Mouse (Mus musculus): ENCODE results near the gene Rxfp2. TPM values are rescaled to one million over a fixed set of nuclear protein-coding genes. Genes with fewer than 3 reads are reported as not detected.
A peak's percentile ranks its signal among the peaks of the same experiment; 100 is the strongest.

Rxfp2 gene
- polyA plus RNA-seq (2015; fragmentation: Nextera tagmentation; extraction: Ambion mirVana), result 0.67 and 0.70 TPM in 2 replicates

GRCm38 (mm10) chr5:150018656-150019055 lies at the start of gene Rxfp2:
Gene Rxfp2, plus strand, starts transcription at chr5:150018675.
- H3K27me3 ChIP-seq (ENCODE audit: control insufficient read depth, insufficient read depth, low read depth, low read length), result no peaks in the 10 kb centered on the region
- H3K4me3 ChIP-seq (ENCODE audit: low read length), result no peak within 1 kb of the TSS
- peaks cover 2% of the 10 kb centered on the region; the same call in 1 of the 2 replicates for H3K9me3 ChIP-seq (ENCODE audit: control insufficient read depth, low read length)
- H3K36me3 ChIP-seq (ENCODE audit: control insufficient read depth, insufficient read depth, low read length), result no peaks in the 10 kb centered on the region
- no peak for ATAC-seq (ENCODE audit: low read depth)
- H3K27ac ChIP-seq (ENCODE audit: low read length), result no peak within 1 kb of the TSS
- H3K4me2 ChIP-seq (ENCODE audit: low read depth, low read length), result no peak within 1 kb of the TSS
- H3K9ac ChIP-seq (ENCODE audit: low read length), result no peak within 1 kb of the TSS
- WGBS, result 43% methylated on average over 19 of the region's 19 CpGs
- no peaks in the 10 kb centered on the region for H3K4me1 ChIP-seq (replicated peaks; ENCODE audit: control insufficient read depth, insufficient read depth, low read length)

- no peak overlapping the region for H3K9ac ChIP-seq (ENCODE audit: low read length)
- no peak overlapping the region for H3K4me2 ChIP-seq (ENCODE audit: low read depth, low read length)
- H3K36me3 ChIP-seq (ENCODE audit: control insufficient read depth, insufficient read depth, low read length), result no peaks in the 10 kb centered on the region
- H3K27ac ChIP-seq (ENCODE audit: low read length), result no peak overlapping the region
- WGBS, result 80% methylated on average over 11 of the region's 11 CpGs
- no peaks in the 10 kb centered on the region for H3K9me3 ChIP-seq (ENCODE audit: control insufficient read depth, low read length)
- H3K4me1 ChIP-seq (replicated peaks; ENCODE audit: control insufficient read depth, insufficient read depth, low read length), result no peaks in the 10 kb centered on the region
- no peak for ATAC-seq (ENCODE audit: low read depth)
- H3K27me3 ChIP-seq (ENCODE audit: control insufficient read depth, insufficient read depth, low read depth, low read length), result no peaks in the 10 kb centered on the region
- H3K4me3 ChIP-seq (ENCODE audit: low read length), result no peak overlapping the region
Observed at GRCm38 (mm10) chr5:149970261-149970660, 48.2 kb upstream of the Rxfp2 start.

- no peak overlapping the region for H3K27ac ChIP-seq (ENCODE audit: low read length)
Observed at GRCm38 (mm10) chr5:149977027-149977426, 41.4 kb upstream of the Rxfp2 start.

GRCm38 (mm10) chr5:149983621-149984020 lies 34.9 kb upstream of the Rxfp2 start:
- 80% methylated on average over 4 of the region's 4 CpGs for WGBS

More at GRCm38 (mm10) chr5:149977027-149977426, 41.4 kb upstream of the Rxfp2 start:
- Histone ChIP-seq H3K4me3 (ENCODE audit: low read length) (no peak overlapping the region), H3K9me3 (ENCODE audit: control insufficient read depth, low read length) (no peaks in the 10 kb centered on the region), H3K4me1 (replicated peaks; ENCODE audit: control insufficient read depth, insufficient read depth, low read length) (no peaks in the 10 kb centered on the region), H3K4me2 (ENCODE audit: low read depth, low read length) (no peak overlapping the region), H3K27me3 (ENCODE audit: control insufficient read depth, insufficient read depth, low read depth, low read length) (no peaks in the 10 kb centered on the region), H3K36me3 (ENCODE audit: control insufficient read depth, insufficient read depth, low read length) (no peaks in the 10 kb centered on the region), H3K9ac (ENCODE audit: low read length) (no peak overlapping the region)
- WGBS, result 68% methylated on average over 2 of the region's 2 CpGs
- no peak for ATAC-seq (ENCODE audit: low read depth)

GRCm38 (mm10) chr5:149994578-149994977 lies 23.9 kb upstream of the Rxfp2 start:
- Histone ChIP-seq H3K9ac (ENCODE audit: low read length) (no peak overlapping the region), H3K4me1 (replicated peaks; ENCODE audit: control insufficient read depth, insufficient read depth, low read length) (no peaks in the 10 kb centered on the region), H3K27ac (ENCODE audit: low read length) (no peak overlapping the region), H3K27me3 (ENCODE audit: control insufficient read depth, insufficient read depth, low read depth, low read length) (no peaks in the 10 kb centered on the region), H3K36me3 (ENCODE audit: control insufficient read depth, insufficient read depth, low read length) (no peaks in the 10 kb centered on the region), H3K9me3 (ENCODE audit: control insufficient read depth, low read length) (0 out of 2 replicates have a peak, but pooled peaks cover 5% of the 10 kb centered on the region), H3K4me2 (ENCODE audit: low read depth, low read length) (no peak overlapping the region), H3K4me3 (ENCODE audit: low read length) (no peak overlapping the region)
- WGBS, result 74% methylated on average over 5 of the region's 5 CpGs
- ATAC-seq (ENCODE audit: low read depth), result no peak

More at GRCm38 (mm10) chr5:149983621-149984020, 34.9 kb upstream of the Rxfp2 start:
- no peak for ATAC-seq (ENCODE audit: low read depth)
- Histone ChIP-seq H3K9me3 (ENCODE audit: control insufficient read depth, low read length) (no peaks in the 10 kb centered on the region), H3K27ac (ENCODE audit: low read length) (no peak overlapping the region), H3K27me3 (ENCODE audit: control insufficient read depth, insufficient read depth, low read depth, low read length) (no peaks in the 10 kb centered on the region), H3K36me3 (ENCODE audit: control insufficient read depth, insufficient read depth, low read length) (no peaks in the 10 kb centered on the region), H3K4me3 (ENCODE audit: low read length) (no peak overlapping the region), H3K4me1 (replicated peaks; ENCODE audit: control insufficient read depth, insufficient read depth, low read length) (no peaks in the 10 kb centered on the region), H3K4me2 (ENCODE audit: low read depth, low read length) (no peak overlapping the region), H3K9ac (ENCODE audit: low read length) (no peak overlapping the region)

- Histone ChIP-seq H3K36me3 (ENCODE audit: control insufficient read depth, insufficient read depth, low read length) (no peaks in the 10 kb centered on the region), H3K27me3 (ENCODE audit: control insufficient read depth, insufficient read depth, low read depth, low read length) (no peaks in the 10 kb centered on the region), H3K9ac (ENCODE audit: low read length) (no peak overlapping the region), H3K9me3 (ENCODE audit: control insufficient read depth, low read length) (0 out of 2 replicates have a peak, but pooled peaks cover 5% of the 10 kb centered on the region), H3K4me3 (ENCODE audit: low read length) (no peak overlapping the region), H3K27ac (ENCODE audit: low read length) (no peak overlapping the region), H3K4me1 (replicated peaks; ENCODE audit: control insufficient read depth, insufficient read depth, low read length) (no peaks in the 10 kb centered on the region), H3K4me2 (ENCODE audit: low read depth, low read length) (no peak overlapping the region)
- 92% methylated on average over 4 of the region's 4 CpGs for WGBS
- no peak for ATAC-seq (ENCODE audit: low read depth)
Observed at GRCm38 (mm10) chr5:149996614-149997013, 21.9 kb upstream of the Rxfp2 start.

- H3K36me3 ChIP-seq (ENCODE audit: control insufficient read depth, insufficient read depth, low read length), result no peaks in the 10 kb centered on the region
- H3K9me3 ChIP-seq (ENCODE audit: control insufficient read depth, low read length), result 0 out of 2 replicates have a peak, but pooled peaks cover 5% of the 10 kb centered on the region
- no peak overlapping the region for H3K27ac ChIP-seq (ENCODE audit: low read length)
- H3K27me3 ChIP-seq (ENCODE audit: control insufficient read depth, insufficient read depth, low read depth, low read length), result no peaks in the 10 kb centered on the region
- 50% methylated on average over 22 of the region's 22 CpGs for WGBS
- no peaks in the 10 kb centered on the region for H3K4me1 ChIP-seq (replicated peaks; ENCODE audit: control insufficient read depth, insufficient read depth, low read length)
- peak overlapping the region; percentile 14; the same call in 1 of the 2 replicates for H3K4me3 ChIP-seq (ENCODE audit: low read length)
- peak overlapping the region; percentile 45 for H3K4me2 ChIP-seq (ENCODE audit: low read depth, low read length)
- no peak overlapping the region for H3K9ac ChIP-seq (ENCODE audit: low read length)
- ATAC-seq (ENCODE audit: low read depth), result peak; percentile 87
Observed at GRCm38 (mm10) chr5:149997321-149998034, 21.0 kb upstream of the Rxfp2 start.

GRCm38 (mm10) chr5:149998311-149998710 lies 20.2 kb upstream of the Rxfp2 start:
- Histone ChIP-seq H3K9ac (ENCODE audit: low read length) (no peak overlapping the region), H3K36me3 (ENCODE audit: control insufficient read depth, insufficient read depth, low read length) (no peaks in the 10 kb centered on the region), H3K9me3 (ENCODE audit: control insufficient read depth, low read length) (0 out of 2 replicates have a peak, but pooled peaks cover 5% of the 10 kb centered on the region), H3K4me2 (ENCODE audit: low read depth, low read length) (no peak overlapping the region), H3K27me3 (ENCODE audit: control insufficient read depth, insufficient read depth, low read depth, low read length) (no peaks in the 10 kb centered on the region), H3K27ac (ENCODE audit: low read length) (no peak overlapping the region), H3K4me3 (ENCODE audit: low read length) (no peak overlapping the region), H3K4me1 (replicated peaks; ENCODE audit: control insufficient read depth, insufficient read depth, low read length) (no peaks in the 10 kb centered on the region)
- WGBS, result 66% methylated on average over 7 of the region's 7 CpGs
- ATAC-seq (ENCODE audit: low read depth), result no peak

- no peak overlapping the region for H3K9ac ChIP-seq (ENCODE audit: low read length)
- no peaks in the 10 kb centered on the region for H3K4me1 ChIP-seq (replicated peaks; ENCODE audit: control insufficient read depth, insufficient read depth, low read length)
- no peaks in the 10 kb centered on the region for H3K9me3 ChIP-seq (ENCODE audit: control insufficient read depth, low read length)
- H3K4me3 ChIP-seq (ENCODE audit: low read length), result no peak overlapping the region
- no peaks in the 10 kb centered on the region for H3K27me3 ChIP-seq (ENCODE audit: control insufficient read depth, insufficient read depth, low read depth, low read length)
- H3K36me3 ChIP-seq (ENCODE audit: control insufficient read depth, insufficient read depth, low read length), result no peaks in the 10 kb centered on the region
- 39% methylated on average over 6 of the region's 6 CpGs for WGBS
- no peak overlapping the region for H3K27ac ChIP-seq (ENCODE audit: low read length)
- H3K4me2 ChIP-seq (ENCODE audit: low read depth, low read length), result peak overlapping the region; percentile 20; the same call in 1 of the 2 replicates
- no peak for ATAC-seq (ENCODE audit: low read depth)
Observed at GRCm38 (mm10) chr5:150005355-150005754, 13.1 kb upstream of the Rxfp2 start.

All from lung, embryonic 16.5 days (tissue).